Mouse (Mus musculus): ENCODE measurements around the gene Nalcn. TPM values are rescaled to one million over a fixed set of nuclear protein-coding genes. Genes with fewer than 3 reads are reported as not detected.

Gene Nalcn
- total RNA-seq, 4 experiments from 2014 or later, result 0.54 to 0.85 (median 0.70) TPM

DNA sequence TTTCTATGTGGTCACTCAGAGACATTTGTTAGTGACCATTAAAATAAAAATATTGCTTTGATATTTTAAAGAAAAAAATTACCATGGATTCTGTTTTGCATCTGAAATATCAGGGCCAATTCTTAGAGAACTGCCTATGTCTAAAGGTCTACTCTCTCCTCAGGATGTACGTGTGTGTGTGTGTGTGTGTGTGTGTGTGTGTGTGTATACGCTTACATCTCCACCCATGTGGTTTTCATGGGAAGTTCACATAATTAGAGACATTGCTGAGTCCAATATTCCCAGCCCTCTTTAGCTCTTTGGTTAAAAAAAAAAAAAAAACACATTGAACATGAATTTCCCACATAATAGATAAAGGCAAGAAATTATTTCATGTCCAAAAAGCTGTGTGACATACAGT, 114.0 kb downstream of the Nalcn start:
- DNase-seq (ENCODE audit: low spot score), result no peak

DNA sequence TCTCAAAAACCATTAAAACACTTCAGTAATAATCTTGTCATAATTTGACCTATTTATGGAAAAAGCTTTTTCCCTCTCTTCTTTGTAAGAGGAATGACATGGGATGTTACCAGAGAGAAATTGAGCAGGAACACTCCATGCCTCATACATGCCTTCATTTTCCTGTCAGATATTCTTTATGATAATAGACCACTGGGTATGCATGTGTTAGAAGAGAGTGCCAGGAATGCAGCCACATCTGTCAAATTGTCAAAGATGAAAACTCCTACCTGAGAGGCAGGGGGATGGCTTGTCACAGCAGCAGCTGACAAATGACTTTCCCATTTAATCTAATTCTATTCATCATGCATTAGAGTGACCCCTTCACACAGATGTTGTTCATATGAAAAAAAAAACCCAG, 131.4 kb downstream of the Nalcn start:
- no peak for DNase-seq (ENCODE audit: low spot score)

DNA sequence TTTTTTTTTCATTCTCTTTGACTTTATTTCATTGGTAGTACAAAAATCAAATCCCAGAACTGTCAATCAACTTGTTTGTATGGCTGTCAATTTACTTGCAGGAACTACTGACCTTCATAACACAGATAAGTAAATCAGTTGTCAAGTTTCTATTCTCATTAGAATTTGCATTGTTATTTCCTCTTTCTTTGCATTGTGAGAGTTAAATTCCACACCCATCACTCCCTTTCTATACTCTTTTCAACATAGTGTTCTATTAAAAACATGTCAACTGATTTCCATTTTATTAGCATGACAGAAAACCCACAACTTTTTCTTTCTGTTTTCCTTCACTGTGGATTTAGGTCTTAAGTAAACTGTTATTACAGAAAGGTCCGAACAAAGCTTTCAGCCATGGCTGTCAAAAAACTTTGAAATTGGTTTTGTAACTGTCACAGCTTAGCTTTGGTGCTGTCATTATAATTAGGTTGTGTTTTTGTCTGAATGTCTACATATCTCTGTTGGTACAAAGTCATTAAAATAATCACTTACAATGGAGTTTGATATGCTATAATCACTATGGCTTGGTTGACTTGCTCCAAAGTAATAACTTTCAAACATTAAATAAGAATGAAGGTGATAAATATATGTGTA, 138.3 kb downstream of the Nalcn start:
- no peak for DNase-seq (ENCODE audit: low spot score)

DNA sequence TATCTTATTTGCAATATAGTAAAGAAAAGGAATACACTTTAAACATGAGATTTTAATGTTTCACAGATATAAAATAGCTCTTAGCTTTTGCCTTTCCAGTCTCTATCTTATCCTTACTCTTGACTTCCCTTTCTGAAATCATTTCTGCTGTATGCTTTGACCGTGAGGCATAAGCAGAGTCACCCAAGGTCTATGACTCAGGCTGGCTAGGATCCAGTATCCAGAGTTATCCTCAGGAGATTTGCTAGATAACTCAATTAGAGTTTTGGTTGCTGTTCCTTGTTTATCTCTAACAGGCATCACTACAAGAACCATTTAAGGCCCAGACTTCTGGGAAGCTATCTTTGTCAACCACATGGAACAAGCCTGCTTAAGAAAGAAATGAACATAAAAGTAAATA, 164.9 kb downstream of the Nalcn start:
- DNase-seq (ENCODE audit: low spot score), result no peak

DNA sequence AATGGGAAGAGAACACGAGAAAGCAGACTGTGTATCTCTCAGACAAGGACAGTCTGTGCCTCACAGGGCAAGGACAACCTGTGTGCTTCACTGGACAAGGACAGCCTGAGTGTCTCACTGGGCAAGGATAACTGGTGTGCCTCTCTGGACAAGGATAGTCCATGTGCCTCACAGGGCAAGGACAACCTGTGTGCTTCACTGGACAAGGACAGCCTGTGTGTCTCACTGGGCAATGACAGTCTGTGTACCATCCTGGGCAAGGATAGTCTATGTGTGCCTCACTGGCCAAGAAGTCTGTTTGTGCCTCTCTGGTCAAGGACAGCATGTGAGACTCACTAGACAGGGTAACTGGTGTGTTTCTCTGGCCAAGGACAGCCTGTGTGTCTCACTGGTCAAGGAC, 180.9 kb downstream of the Nalcn start:
- DNase-seq (ENCODE audit: low spot score), result no peak

DNA sequence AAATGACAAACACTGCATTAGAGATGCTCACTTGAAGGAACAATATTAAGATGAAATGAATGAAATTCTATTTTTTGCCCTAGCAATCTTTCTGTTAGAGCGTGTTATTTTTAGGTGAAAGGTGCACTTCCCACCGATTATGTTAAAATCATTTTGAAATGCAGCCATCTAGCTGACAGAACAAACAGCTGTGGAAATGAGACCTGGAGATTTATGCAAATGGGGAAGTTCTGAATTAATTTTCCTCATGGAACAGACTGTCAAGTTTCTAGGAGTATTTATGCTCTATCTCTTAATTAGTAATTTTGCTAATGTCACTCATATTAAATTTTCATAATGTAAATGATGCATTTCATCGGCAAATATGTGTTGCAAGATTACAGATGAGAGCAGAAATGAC, 191.4 kb downstream of the Nalcn start:
- no peak for DNase-seq (ENCODE audit: low spot score)

DNA sequence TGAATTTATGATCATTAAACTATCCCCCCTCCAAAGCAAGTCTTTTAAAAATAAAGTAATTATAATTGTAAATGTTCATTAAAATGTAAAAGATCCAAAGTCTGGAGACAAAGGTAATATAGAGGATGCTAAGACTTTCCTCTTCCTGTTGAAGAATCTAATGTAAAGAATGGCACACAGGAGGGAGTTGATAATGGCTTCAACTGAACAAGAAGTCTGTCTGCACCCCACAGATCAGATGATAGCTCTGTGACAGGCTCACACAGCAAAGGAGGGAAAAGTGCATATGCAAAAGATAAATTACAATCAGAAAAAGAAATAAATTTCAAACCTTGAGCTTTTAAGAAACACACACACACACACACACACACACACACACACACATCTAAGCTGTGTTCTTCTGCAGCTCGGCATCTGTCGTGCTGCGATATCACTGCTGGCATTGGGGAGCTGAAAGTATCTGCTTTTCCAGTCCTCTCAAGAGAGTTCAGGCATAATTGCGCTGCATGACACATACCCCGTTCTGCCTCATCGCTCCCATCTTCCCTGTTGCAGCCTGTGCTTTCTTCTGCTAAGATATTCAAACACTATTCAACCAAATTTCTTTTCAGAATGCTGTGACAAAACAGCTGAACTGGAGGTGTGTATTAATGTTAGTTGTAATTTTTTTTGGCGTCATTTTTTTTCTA, 250.6 kb downstream of the Nalcn start:
- DNase-seq (ENCODE audit: low spot score), result no peak

DNA sequence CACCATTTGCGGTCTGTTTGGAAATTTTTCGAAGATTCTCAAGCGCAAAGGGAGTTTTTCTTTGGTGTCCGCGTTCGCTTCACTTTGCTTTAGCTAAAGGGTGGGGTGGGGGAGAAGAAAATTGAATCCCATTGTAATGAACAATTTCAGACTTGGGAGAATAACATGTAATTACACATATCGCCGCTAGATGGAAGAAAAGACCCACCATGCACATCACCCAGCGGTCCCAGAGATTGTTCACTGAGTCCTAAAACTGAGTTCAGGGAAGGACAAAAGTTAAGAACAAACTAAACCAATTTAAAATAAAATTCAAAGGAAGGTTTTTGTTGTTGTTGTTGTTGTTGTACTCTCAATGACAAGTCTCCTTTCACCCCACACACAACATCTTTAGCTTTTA, 255.4 kb downstream of the Nalcn start:
- no peak for DNase-seq (ENCODE audit: low spot score)

DNA sequence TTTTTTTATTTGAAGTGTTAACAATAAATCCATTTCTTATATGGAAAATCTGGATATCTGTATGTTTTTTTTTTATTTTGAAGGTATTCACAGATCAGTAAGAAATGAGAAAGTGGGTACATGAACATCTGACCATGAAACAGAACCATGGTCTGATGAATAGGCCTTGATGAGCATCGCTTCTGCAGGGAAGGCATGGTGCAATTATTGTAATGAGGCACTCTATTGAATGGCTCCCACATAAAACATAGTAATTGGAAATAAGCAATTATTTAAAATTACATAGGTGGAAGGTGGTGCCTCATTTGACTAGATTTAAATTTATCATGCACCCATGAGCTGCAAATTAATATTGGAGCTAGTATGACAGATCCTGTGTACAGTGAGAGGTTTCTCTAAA, 267.3 kb downstream of the Nalcn start:
- no peak for DNase-seq (ENCODE audit: low spot score)

DNA sequence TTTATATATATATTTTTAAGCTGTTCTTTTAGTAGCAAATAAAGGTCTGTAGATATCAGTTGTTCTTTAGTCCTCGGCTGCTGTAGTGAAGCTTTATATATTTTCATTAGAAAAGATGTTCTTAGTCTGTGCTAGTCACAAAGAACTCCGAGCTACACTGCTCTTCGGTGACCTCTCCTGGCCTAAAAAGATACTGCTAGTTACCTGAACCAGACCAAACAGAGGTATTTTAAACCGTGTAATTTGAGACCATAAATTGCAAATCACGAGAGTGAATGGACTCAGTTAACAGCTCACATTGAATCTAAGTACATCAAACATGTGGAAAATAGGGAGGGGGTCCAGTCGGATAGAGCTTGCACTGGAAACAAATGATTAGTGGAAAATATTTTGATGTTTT, 274.0 kb downstream of the Nalcn start:
- DNase-seq (ENCODE audit: low spot score), result no peak

DNA sequence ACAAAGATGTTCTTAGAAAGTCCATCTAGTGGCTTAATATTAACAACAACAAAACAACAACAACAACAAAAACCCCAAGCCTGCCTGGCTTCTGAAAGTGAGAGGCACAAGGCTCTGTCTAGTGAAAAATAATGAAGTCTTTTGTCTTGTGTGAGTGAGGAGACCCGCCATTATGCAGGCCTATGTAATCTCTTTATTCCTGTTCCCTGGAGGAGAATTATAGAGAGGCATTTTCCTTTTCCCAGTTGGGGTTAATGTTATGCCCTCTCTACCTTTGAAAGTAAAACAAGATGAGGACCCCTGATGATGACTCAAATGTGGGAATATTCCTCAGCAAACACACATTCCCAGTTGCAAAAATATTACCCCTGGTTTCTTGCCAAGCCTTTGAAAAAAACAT, 295.1 kb downstream of the Nalcn start:
- DNase-seq (ENCODE audit: low spot score), result no peak

DNA sequence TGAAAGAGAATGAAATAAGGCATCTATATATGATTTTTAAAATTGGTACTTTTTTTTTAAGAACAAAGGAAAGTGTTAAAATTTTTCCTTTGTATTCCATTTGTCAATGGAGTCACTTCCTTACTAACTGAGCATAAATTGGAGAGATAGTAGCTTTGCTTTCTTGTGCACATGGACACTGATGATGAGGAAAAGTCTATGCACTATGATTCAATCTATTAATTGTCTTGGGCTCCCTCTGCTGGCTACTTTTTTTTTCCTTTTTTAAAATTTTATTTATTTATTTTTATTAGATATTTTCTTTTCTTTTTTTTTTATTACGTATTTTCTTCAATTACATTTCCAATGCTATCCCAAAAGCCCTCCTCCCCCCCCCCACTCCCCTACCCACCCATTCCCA, 312.6 kb downstream of the Nalcn start:
- DNase-seq (ENCODE audit: low spot score), result no peak

DNA sequence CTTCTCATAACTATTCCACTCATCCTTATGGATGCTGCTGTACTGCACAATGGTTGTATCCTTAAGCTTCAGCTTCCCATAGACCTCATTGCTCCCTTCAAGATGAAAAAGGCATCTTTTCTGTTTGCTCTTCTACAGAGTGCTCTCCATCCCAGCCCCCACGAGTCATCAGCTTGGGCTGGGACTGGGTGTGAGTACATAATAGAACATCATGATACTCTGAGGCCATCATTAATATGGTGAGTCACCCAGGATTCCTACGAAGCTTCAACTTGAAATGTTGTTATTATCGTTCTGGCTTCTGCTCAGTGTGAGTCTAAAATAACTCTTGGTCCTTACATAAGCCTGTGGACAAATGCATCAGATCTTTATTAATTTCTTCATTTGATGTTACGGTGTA, 314.6 kb downstream of the Nalcn start:
- DNase-seq (ENCODE audit: low spot score), result peak; percentile 2

DNA sequence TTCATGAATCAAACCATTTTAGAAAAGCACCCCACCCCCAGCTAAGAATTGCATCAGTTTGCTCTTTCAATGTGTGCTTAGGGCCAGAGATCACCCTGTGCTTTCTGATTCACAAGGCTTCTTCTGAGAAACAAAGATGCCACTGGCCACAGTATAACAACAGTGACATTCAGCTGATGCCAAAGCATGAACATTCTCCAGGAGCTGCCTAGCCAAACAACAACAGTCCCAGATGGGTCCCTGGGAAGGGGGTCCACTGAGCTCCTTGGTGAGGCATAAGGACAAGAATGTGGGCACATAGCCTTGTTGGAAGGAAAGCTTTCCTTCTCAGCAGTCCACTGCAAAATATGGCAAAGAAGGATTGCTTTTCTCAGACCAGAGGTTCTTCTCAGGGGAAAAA, 330.9 kb downstream of the Nalcn start:
- no peak for DNase-seq (ENCODE audit: low spot score)

DNA sequence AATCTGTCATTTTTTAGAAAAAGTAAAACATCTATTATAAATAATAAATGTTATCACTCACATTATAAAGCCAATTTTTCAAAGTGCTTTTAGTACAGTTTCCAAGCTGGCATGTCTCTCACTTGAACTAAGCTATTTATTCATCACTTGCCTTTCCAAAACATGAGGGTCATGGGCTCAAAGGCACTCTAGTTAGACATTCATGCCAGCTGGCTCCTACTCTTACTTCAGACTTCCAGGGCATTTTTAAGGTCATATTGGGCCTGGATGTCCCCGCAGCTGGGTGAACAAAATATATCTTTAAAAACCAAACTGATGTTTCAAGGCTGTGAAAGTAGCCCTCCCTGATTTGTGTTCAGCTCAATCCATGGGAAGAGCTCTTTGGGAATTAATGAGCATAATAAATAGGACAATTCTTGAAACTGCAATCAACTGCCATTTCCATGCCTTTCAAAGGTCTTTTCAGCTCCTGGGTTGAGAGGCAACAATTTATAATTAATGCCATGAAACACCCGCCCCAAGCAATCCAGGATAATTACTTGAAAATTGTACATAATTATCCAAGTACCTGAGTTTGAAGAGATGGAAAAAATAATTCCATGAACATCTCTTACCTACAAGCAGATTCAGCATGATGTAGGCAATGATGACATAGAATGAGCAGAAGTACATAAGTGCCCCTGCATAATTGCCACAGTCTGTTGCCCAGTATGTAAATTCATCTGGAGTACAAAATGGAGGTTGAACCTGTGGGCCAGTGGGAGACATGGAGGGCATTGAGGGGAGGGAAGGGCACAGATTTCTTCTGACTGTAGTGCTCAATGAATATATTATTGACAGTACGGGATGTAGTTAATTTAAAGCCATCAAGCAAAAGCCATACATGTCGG, 335.6 kb downstream of the Nalcn start:
- peak; percentile 48 for DNase-seq (ENCODE audit: low spot score)

DNA sequence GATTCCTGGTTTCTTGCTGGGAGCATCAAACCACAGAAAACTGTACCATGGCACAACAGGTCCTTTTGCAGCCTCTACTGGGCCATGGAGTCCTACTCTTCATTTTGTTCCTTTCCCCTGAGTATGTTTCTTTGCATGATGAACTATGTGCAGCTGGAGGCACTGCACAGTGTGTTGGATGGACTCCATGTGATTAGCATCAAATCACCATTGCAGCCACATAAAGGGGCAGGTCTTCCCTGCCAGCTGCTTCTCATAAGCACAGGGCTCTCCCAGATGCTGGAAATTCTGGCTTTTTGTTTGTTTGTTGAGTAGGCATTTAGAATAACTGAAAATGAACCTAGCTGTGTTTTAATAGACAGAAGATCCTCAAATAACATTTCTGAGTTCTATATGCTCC, 344.8 kb downstream of the Nalcn start:
- no peak for DNase-seq (ENCODE audit: low spot score)

DNA sequence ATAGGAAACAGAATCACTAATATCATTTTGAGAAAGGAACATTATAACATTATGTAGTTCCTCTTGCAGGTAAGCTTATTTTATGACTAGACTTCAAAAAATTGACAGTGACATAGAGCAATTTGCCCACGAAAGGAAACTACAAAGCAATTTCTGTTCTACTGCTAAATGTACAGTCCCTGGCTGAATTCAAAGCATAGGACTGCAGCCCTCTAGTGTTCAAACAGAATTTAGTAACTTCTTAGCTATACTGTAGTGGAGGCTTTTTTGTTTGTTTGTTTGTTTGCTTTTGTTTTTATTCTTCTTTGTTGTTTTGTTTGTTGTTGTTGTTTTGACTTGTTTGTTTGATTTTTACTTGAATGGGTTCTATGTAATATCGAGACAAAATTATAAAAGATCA, 354.8 kb downstream of the Nalcn start:
- DNase-seq (ENCODE audit: low spot score), result no peak

DNA sequence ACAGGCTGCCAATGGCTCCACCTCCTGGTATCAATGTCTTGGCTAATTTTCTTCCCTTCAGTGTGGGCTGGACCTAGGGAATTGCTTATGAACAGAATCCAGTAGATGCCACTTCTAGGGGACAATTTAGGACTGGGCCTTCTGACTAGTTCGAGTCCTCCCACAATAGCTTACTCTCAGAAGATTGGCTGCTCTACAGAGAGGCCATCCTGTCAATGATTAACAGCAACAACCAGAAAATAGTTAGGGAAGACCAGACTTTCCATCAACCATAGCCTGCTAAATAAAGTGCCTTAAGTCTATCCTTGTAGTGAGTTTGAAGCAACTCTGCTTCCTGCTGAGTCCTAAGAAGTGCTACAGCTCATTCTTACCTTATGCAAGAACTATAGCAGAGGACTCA, 386.2 kb downstream of the Nalcn start:
- DNase-seq (ENCODE audit: low spot score), result no peak

DNA sequence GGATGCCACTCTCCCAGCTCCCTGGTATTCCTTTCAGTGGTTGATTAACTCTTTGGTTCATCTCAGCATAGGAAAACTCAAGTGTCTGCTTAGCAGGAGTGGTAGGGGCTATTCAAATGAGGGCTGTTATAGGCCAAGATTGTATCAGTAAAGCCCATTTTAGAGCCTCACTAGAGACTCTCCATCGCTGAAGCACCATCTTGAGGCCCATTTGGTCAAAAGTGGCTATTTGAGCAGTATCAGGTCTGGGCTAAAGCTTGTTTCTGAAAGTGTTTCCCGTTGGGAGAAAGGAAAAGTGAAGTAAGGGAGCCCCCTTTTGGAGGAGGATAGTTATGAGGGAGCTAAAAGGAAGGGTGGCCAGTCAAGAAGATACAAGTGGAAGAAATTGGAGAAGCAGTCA, 387.0 kb downstream of the Nalcn start:
- peak; percentile 1 for DNase-seq (ENCODE audit: low spot score)

DNA sequence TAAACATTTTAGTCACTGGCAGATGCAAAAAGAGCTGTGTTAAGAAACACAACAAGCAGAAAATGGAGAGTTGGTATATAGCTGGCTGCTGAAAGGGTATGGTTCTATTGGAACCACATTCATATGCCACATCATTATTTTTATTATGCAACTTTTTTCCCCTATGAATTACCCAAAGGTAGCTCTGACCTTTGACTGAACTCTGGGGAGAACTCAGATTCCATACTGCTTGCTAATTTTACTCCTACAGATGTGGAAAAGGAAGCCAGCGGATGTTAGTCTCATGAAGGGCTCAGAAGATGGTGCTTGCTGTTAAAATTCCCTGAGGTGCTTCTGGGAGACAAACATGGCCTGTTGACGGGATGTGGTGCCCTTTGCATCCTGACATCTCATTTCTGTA, 389.9 kb downstream of the Nalcn start:
- no peak for DNase-seq (ENCODE audit: low spot score)

DNA sequence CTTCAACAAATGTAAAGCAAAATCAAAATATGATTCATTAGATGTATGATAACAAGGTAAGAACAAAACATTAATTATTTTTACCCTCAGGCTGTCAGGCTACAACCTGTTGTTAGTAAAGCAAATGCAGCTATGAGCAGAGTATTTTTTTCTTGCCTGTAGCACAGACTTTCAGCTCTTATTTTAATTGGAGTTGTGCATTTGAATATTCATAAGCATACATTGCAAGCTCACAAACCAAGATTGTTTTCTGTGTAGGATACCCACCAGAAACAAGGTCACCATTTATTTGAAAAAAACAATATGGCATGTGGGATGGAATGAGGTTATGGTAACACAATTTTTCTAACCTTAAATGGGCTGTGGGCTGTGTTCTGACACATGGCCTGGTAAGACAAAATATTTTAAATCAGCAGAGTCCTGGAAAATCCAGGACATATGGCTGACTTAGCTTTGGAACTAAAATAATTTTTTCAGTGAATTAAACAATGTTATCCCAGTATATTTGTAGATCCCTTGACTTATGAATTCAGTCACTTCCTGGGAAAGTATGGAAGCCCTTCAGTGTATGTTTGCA, 394.2 kb downstream of the Nalcn start:
- no peak for DNase-seq (ENCODE audit: low spot score)

Data from heart, adult 8-10 months (tissue).